Mouse (Mus musculus) liver, embryonic 14.5 days (tissue): ENCODE measurements around the gene Pim1.

ENCODE experiments used
- CTCF ChIP-seq: IDR thresholded peaks from 2 replicates; pipeline ENCODE4 v1.5.1; 2016; ENCODE audit warnings: antibody characterized with exemption, low read depth, control low read depth
- EP300 ChIP-seq: IDR thresholded peaks from 2 replicates; pipeline ENCODE4 v1.6.1; 2016; ENCODE audit warnings: antibody characterized with exemption, low read depth

DNA sequence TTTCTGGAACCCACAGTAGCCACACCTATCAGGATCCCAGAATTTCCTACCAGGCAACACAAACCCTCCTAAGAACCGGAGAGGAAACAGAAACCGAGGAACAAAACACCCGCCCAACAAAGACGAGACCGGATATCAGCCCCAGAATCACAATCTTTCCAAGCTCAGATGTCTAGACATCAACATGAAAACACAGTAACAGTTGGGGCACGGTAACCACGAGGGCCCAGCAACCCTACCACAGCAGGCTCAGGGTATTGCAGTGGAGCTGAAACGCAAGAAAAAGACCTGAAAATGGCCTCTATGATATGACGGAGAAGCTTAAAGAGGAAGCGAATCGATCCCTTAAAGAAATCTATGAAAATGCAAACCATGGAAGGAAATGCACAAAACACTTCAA is 43.3 kb downstream of the Pim1 start:
- no peak for TF ChIP-seq EP300
- TF ChIP-seq CTCF, result no peak
